Mouse (Mus musculus) NIH3T3 (cell line): ENCODE measurements around the gene Frrs1l.

ENCODE experiments used
- DNase-seq: peaks from one replicate; pipeline ENCODE4 v3.0.0-alpha.2; 2012; ENCODE audit warnings: low read depth

Gene Frrs1l

GRCm38 (mm10) chr4:56912382-56913001 lies 77.7 kb downstream of the Frrs1l start:
- no peak for DNase-seq

- no peak for DNase-seq
These were observed 80.6 kb downstream of the Frrs1l start for GRCm38 (mm10) chr4:56909568-56909967.

GRCm38 (mm10) chr4:56907671-56908070 lies 82.5 kb downstream of the Frrs1l start:
- DNase-seq: no peak
